Mouse (Mus musculus): Measurements from ENCODE around the gene Aatf. TPM values are rescaled to one million over a fixed set of nuclear protein-coding genes. Genes with fewer than 3 reads are reported as not detected.

Aatf gene
- polyA plus RNA-seq, 1 experiment: 8.4 TPM

GRCm38 (mm10) chr11:84383891-84384290 lies 129.4 kb downstream of the Aatf start:
- DNase-seq (ENCODE audit: extremely low spot score in 1 of 2, low spot score in 1 of 2): no peak

GRCm38 (mm10) chr11:84382450-84382849 lies 130.9 kb downstream of the Aatf start:
- no peak for DNase-seq (ENCODE audit: extremely low spot score in 1 of 2, low spot score in 1 of 2)

GRCm38 (mm10) chr11:84376510-84377365 lies 136.6 kb downstream of the Aatf start:
- no peak for DNase-seq (ENCODE audit: extremely low spot score in 1 of 2, low spot score in 1 of 2)

- no peak for DNase-seq (ENCODE audit: extremely low spot score in 1 of 2, low spot score in 1 of 2)
Observed at GRCm38 (mm10) chr11:84375951-84376496, 137.3 kb downstream of the Aatf start.

GRCm38 (mm10) chr11:84373122-84373521 lies 140.2 kb downstream of the Aatf start:
- DNase-seq (ENCODE audit: extremely low spot score in 1 of 2, low spot score in 1 of 2): no peak

Other genes starting within 250 kb of the Aatf start
- 0.36 and 0.40 TPM in 2 replicates for gene Lhx1, start 12.0 kb upstream of the Aatf start, polyA plus RNA-seq (2012; rRNA removed)